Mouse (Mus musculus): ENCODE measurements at regions not wholly inside any gene's neighbourhood (a gene's known extent, or its start where the extent isn't known, plus 50 kb on each side); places are given as distances from the start of the nearest gene placed in this dataset. TPM values are rescaled to one million over a fixed set of nuclear protein-coding genes. Genes with fewer than 3 reads are reported as not detected.

DNA sequence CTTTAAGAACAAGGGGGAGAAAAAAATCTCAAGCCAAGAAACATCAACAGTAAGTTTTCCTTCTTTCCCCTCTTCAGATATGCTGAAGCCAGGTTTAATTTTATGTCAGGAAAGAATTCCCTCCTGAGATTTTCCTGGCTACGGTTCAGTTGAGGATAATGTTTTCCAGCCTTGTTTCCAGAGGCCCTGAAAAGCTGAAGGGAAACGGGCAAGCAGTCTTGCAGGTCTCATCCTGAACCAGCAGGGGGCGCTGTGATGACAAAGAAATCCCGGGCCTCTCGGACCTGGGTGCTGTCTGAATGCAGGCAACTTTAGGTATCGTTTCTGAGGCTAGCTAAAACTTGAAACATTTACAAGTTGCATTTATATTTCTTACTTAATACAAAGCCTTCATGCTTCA lies 61.5 kb upstream of the Dab2 start:
- no peaks in the 10 kb centered on the region for H3K9me3 ChIP-seq
- no peak overlapping the region for H3K4me2 ChIP-seq
- 0 out of 2 replicates have a peak, but pooled peaks cover 5% of the 10 kb centered on the region for H3K4me1 ChIP-seq
- 2% methylated on average over 6 of the region's 6 CpGs for WGBS
- H3K9ac ChIP-seq = no peak overlapping the region
- no peaks in the 10 kb centered on the region for H3K36me3 ChIP-seq
- H3K27ac ChIP-seq = no peak overlapping the region
- H3K4me3 ChIP-seq = no peak overlapping the region
- no peaks in the 10 kb centered on the region for H3K27me3 ChIP-seq
- ATAC-seq (ENCODE audit: borderline replicate concordance, extremely low read depth, low FRiP score, low TSS enrichment) = peak; percentile 77; the same call in 1 of the 2 replicates

GRCm38 (mm10) chr15:6238755-6239154 lies 60.8 kb upstream of the Dab2 start:
- no peak overlapping the region for H3K27ac ChIP-seq
- no peak overlapping the region for H3K4me2 ChIP-seq
- H3K9me3 ChIP-seq = no peaks in the 10 kb centered on the region
- no peaks in the 10 kb centered on the region for H3K36me3 ChIP-seq
- 0 out of 2 replicates have a peak, but pooled peaks cover 5% of the 10 kb centered on the region for H3K4me1 ChIP-seq
- H3K27me3 ChIP-seq = no peaks in the 10 kb centered on the region
- H3K9ac ChIP-seq = no peak overlapping the region
- 89% methylated on average over 3 of the region's 3 CpGs for WGBS
- H3K4me3 ChIP-seq = no peak overlapping the region
- ATAC-seq (ENCODE audit: borderline replicate concordance, extremely low read depth, low FRiP score, low TSS enrichment) = no peak

DNA sequence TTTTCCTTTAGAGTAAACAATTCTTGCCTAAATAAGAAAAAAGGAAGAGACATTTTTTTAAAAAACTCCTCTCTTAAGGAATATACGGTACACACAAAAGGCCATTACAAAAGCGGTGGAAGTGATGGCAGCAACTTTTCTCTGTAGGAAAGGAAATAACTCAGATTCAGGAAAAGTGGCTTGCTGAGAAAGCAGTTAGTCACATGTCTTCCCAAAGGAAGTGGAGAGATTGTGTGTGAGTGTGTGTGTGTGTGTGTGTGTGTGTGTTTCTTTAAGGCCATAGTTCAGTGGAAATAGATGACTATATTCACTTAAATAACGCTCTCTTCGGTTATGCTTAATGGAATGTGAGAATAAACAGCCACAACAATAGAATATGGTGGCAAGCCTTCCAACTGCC lies 57.5 kb upstream of the Dab2 start:
- H3K4me1 ChIP-seq = 0 out of 2 replicates have a peak, but pooled peaks cover 5% of the 10 kb centered on the region
- no peak for ATAC-seq (ENCODE audit: borderline replicate concordance, extremely low read depth, low FRiP score, low TSS enrichment)
- 31% methylated on average over 4 of the region's 4 CpGs for WGBS
- no peak overlapping the region for H3K4me3 ChIP-seq
- H3K36me3 ChIP-seq = no peaks in the 10 kb centered on the region
- H3K9ac ChIP-seq = no peak overlapping the region
- H3K4me2 ChIP-seq = no peak overlapping the region
- H3K9me3 ChIP-seq = no peaks in the 10 kb centered on the region
- no peaks in the 10 kb centered on the region for H3K27me3 ChIP-seq
- no peak overlapping the region for H3K27ac ChIP-seq

GRCm38 (mm10) chr15:6244401-6244800 lies 55.2 kb upstream of the Dab2 start:
- Histone ChIP-seq H3K4me2 (no peak overlapping the region), H3K36me3 (no peaks in the 10 kb centered on the region), H3K4me1 (no peaks in the 10 kb centered on the region), H3K4me3 (no peak overlapping the region), H3K27me3 (no peaks in the 10 kb centered on the region), H3K9me3 (no peaks in the 10 kb centered on the region), H3K9ac (no peak overlapping the region), H3K27ac (no peak overlapping the region)
- WGBS = 38% methylated on average over 7 of the region's 7 CpGs
- no peak for ATAC-seq (ENCODE audit: borderline replicate concordance, extremely low read depth, low FRiP score, low TSS enrichment)

- H3K27ac ChIP-seq = no peak overlapping the region
- no peak overlapping the region for H3K4me2 ChIP-seq
- WGBS = 59% methylated on average over 9 of the region's 9 CpGs
- no peaks in the 10 kb centered on the region for H3K27me3 ChIP-seq
- no peak overlapping the region for H3K4me3 ChIP-seq
- no peaks in the 10 kb centered on the region for H3K36me3 ChIP-seq
- H3K9ac ChIP-seq = no peak overlapping the region
- H3K9me3 ChIP-seq = no peaks in the 10 kb centered on the region
- no peak for ATAC-seq (ENCODE audit: borderline replicate concordance, extremely low read depth, low FRiP score, low TSS enrichment)
- no peaks in the 10 kb centered on the region for H3K4me1 ChIP-seq
These were observed 53.4 kb upstream of the Dab2 start for GRCm38 (mm10) chr15:6245950-6246894.

- H3K4me3 ChIP-seq = no peak overlapping the region
- H3K4me2 ChIP-seq = no peak overlapping the region
- H3K9me3 ChIP-seq = no peaks in the 10 kb centered on the region
- no peaks in the 10 kb centered on the region for H3K27me3 ChIP-seq
- H3K9ac ChIP-seq = no peak overlapping the region
- H3K27ac ChIP-seq = no peak overlapping the region
- no peaks in the 10 kb centered on the region for H3K36me3 ChIP-seq
- WGBS = 68% methylated on average over 4 of the region's 4 CpGs
- no peak for ATAC-seq (ENCODE audit: borderline replicate concordance, extremely low read depth, low FRiP score, low TSS enrichment)
- H3K4me1 ChIP-seq = no peaks in the 10 kb centered on the region
These were observed 51.1 kb upstream of the Dab2 start for GRCm38 (mm10) chr15:6248470-6248869.

Small RNA genes in the stretch of these regions (microRNA-seq; reads per million reads assigned to microRNA genes)
- gene Gm27760 = not detected

Measured in lung, embryonic 15.5 days (tissue).